Mouse (Mus musculus) megakaryocyte, embryonic 14.5 days (primary cell): ENCODE results near the gene Pigu.

ENCODE experiments used
- FLI1 ChIP-seq: IDR thresholded peaks from 2 replicates; pipeline ENCODE4 v1.6.1; 2012; ENCODE audit warnings: low read length, inconsistent platforms, mixed read lengths
- GATA1 ChIP-seq: IDR thresholded peaks from 3 replicates; pipeline ENCODE4 v1.6.1; 2012; ENCODE audit warnings: mixed read lengths, low read length, inconsistent platforms, borderline replicate concordance

GRCm38 (mm10) chr2:155237276-155237675, 120.0 kb downstream of the Pigu start:
- no peak for TF ChIP-seq GATA1
- TF ChIP-seq FLI1: no peak
